Mouse (Mus musculus) midbrain, embryonic 10.5 days (tissue): Measurements from ENCODE around the gene Gna11. TPM values are rescaled to one million over a fixed set of nuclear protein-coding genes. Genes with fewer than 3 reads are reported as not detected.

Experiments
- DNase-seq: peaks from one replicate; pipeline ENCODE4 v3.0.0-alpha.2; 2017; ENCODE audit warnings: low spot score
- H3K27ac ChIP-seq: fragments of 300-500 bp; sonication (generic); replicated peaks from 2 replicates; pipeline ENCODE4 v1.5.1; 2016; ENCODE audit warnings: mild to moderate bottlenecking
- H3K27me3 ChIP-seq: fragments of 300-500 bp; sonication (generic); 2 replicates; pipeline ENCODE4 v1.6.1; 2016; ENCODE audit warnings: low read depth, mild to moderate bottlenecking; ENCODE audit not compliant: poor library complexity, severe bottlenecking
- H3K36me3 ChIP-seq: fragments of 300-500 bp; sonication (generic); 2 replicates; pipeline ENCODE4 v1.6.1; 2016; ENCODE audit warnings: mild to moderate bottlenecking, moderate library complexity
- H3K4me1 ChIP-seq: fragments of 300-500 bp; sonication (generic); 2 replicates; pipeline ENCODE4 v1.6.1; 2016
- H3K4me3 ChIP-seq: fragments of 300-500 bp; sonication (generic); 2 replicates; pipeline ENCODE4 v1.5.1; 2016; ENCODE audit warnings: mild to moderate bottlenecking, moderate library complexity
- H3K9me3 ChIP-seq: fragments of 300-500 bp; sonication (generic); replicated peaks from 2 replicates; pipeline ENCODE4 v1.6.1; 2016; ENCODE audit warnings: mild to moderate bottlenecking
- WGBS: fragments of 180-500 bp; shearing (Covaris S2); methylation state at CpG from one replicate; pipeline ENCODE4 v1.1.7; 2016; 5-methylcytosine and 5-hydroxymethylcytosine counted together
- polyA plus RNA-seq: library from polyadenylated mRNA; unstranded; fragments of >200 nt; fragmentation: Nextera tagmentation; extraction: Ambion mirVana; gene quantifications from 2 replicates; pipeline ENCODE4 v1.2.1, GENCODE M21; 2016

The Gna11 gene
- polyA plus RNA-seq, 1 experiment from 2014 or later = 70.7 TPM

- no peak overlapping the region for H3K4me3 ChIP-seq
- no peaks in the 10 kb centered on the region for H3K9me3 ChIP-seq
- H3K27ac ChIP-seq = no peak overlapping the region
- WGBS = 45% methylated on average over 6 of the region's 6 CpGs
- peaks cover 30% of the 10 kb centered on the region for H3K27me3 ChIP-seq
- H3K36me3 ChIP-seq = no peaks in the 10 kb centered on the region
- no peak for DNase-seq
- peaks cover 12% of the 10 kb centered on the region for H3K4me1 ChIP-seq
Measured at GRCm38 (mm10) chr10:81507095-81507494, 37.9 kb downstream of the Gna11 start.

- 76% methylated on average over 15 of the region's 15 CpGs for WGBS
- H3K9me3 ChIP-seq = no peaks in the 10 kb centered on the region
Measured at GRCm38 (mm10) chr10:81505016-81505664, 39.9 kb downstream of the Gna11 start.

DNA sequence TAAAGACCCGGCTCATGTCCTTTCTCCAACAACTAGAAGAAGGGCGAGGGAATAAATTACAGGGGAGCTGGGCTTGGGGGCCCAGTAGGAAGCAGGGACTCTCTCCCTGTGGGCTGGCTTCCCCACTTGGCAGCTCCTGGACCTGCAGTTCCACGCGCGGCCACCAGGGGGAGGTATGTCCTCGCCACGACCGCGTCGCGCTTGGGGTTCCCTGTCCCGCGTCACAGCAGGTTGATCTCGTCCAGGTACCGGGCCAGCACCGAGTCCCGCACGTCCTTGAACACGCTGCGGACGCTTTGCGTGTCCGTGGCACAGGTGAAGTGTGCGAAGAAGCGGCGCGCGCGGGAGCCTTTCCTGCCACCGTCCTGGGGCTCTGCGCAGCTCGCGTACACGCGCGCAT is 42.3 kb downstream of the Gna11 start:
- H3K9me3 ChIP-seq = no peaks in the 10 kb centered on the region
- peaks cover 24% of the 10 kb centered on the region for H3K4me1 ChIP-seq
- peak overlapping the region; percentile 51 for H3K4me3 ChIP-seq
- 0 out of 2 replicates have a peak overlapping the region, but pooled peaks have one; percentile 38 for H3K27ac ChIP-seq
- WGBS = 9% methylated on average over 36 of the region's 36 CpGs
- peaks cover 14% of the 10 kb centered on the region for H3K27me3 ChIP-seq
- no peaks in the 10 kb centered on the region for H3K36me3 ChIP-seq
- peak; percentile 87 for DNase-seq

More at GRCm38 (mm10) chr10:81505016-81505664, 39.9 kb downstream of the Gna11 start:
- Histone ChIP-seq H3K36me3 (no peaks in the 10 kb centered on the region), H3K27ac (no peak overlapping the region), H3K4me1 (peaks cover 12% of the 10 kb centered on the region), H3K4me3 (no peak overlapping the region), H3K27me3 (peaks cover 14% of the 10 kb centered on the region)
- no peak for DNase-seq

DNA sequence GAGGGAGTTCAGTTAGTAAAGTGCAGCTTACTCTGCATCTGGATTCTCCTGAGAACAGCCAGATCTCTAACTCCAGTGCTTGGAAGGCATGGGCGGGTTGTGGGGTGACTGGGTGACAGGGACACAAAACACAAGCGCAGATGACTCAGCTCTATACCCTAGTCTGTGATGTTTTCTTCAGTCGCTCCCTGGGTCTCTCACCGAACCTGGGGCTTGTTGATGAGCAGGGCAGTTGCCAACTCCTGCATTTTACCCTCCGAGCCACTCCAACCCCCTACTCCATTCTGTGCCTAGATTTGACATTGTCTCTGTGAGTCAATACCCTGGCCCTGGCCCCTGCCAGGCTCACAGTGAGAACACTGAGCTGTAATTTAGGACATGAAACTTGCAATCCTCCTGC is 43.1 kb downstream of the Gna11 start:
- no peak for DNase-seq
- Histone ChIP-seq H3K4me3 (no peak overlapping the region), H3K9me3 (no peaks in the 10 kb centered on the region), H3K27ac (no peak overlapping the region), H3K4me1 (peaks cover 32% of the 10 kb centered on the region), H3K27me3 (peaks cover 14% of the 10 kb centered on the region), H3K36me3 (no peaks in the 10 kb centered on the region)
- 91% methylated on average over 5 of the region's 5 CpGs for WGBS

GRCm38 (mm10) chr10:81500032-81500431 is 45.0 kb downstream of the Gna11 start, which contains the start of gene S1pr4:
S1pr4 (minus strand) TSS chr10:81500132.
- H3K27me3 ChIP-seq = peaks cover 14% of the 10 kb centered on the region
- no peaks in the 10 kb centered on the region for H3K36me3 ChIP-seq
- H3K9me3 ChIP-seq = no peaks in the 10 kb centered on the region
- DNase-seq = no peak
- WGBS = 90% methylated on average over 3 of the region's 3 CpGs
- peak within 1 kb of the TSS; percentile 39 for H3K27ac ChIP-seq
- no peak within 1 kb of the TSS for H3K4me3 ChIP-seq
- H3K4me1 ChIP-seq = peaks cover 39% of the 10 kb centered on the region

- Histone ChIP-seq H3K4me3 (no peak overlapping the region), H3K4me1 (peaks cover 44% of the 10 kb centered on the region), H3K9me3 (no peaks in the 10 kb centered on the region), H3K27me3 (peaks cover 14% of the 10 kb centered on the region), H3K27ac (peak overlapping the region; percentile 39), H3K36me3 (no peaks in the 10 kb centered on the region)
- no peak for DNase-seq
- WGBS = 80% methylated on average over 23 of the region's 23 CpGs
Measured at GRCm38 (mm10) chr10:81499250-81499901, 45.6 kb downstream of the Gna11 start.

GRCm38 (mm10) chr10:81498316-81499249 is 46.4 kb downstream of the Gna11 start:
- WGBS = 89% methylated on average over 38 of the region's 38 CpGs
- Histone ChIP-seq H3K27ac (peak overlapping the region; percentile 39), H3K9me3 (no peaks in the 10 kb centered on the region), H3K4me1 (peaks cover 49% of the 10 kb centered on the region), H3K4me3 (no peak overlapping the region), H3K36me3 (peaks cover 6% of the 10 kb centered on the region), H3K27me3 (peaks cover 9% of the 10 kb centered on the region)
- no peak for DNase-seq

- H3K9me3 ChIP-seq = no peaks in the 10 kb centered on the region
- no peaks in the 10 kb centered on the region for H3K27me3 ChIP-seq
- H3K4me1 ChIP-seq = peaks cover 47% of the 10 kb centered on the region
- whole genome bisulfite sequencing = 89% methylated on average over 17 of the region's 17 CpGs
- H3K27ac ChIP-seq = peak overlapping the region; percentile 90
- peak overlapping the region; percentile 65; the same call in 1 of the 2 replicates for H3K4me3 ChIP-seq
- peaks cover 16% of the 10 kb centered on the region for H3K36me3 ChIP-seq
- no peak for DNase-seq
Measured at GRCm38 (mm10) chr10:81497401-81498270, 47.4 kb downstream of the Gna11 start.

- H3K27ac ChIP-seq = peak overlapping the region; percentile 90
- no peaks in the 10 kb centered on the region for H3K9me3 ChIP-seq
- no peak for DNase-seq
- no peaks in the 10 kb centered on the region for H3K27me3 ChIP-seq
- H3K36me3 ChIP-seq = peaks cover 23% of the 10 kb centered on the region
- H3K4me1 ChIP-seq = peaks cover 45% of the 10 kb centered on the region
- peak overlapping the region; percentile 65 for H3K4me3 ChIP-seq
- WGBS = 38% methylated on average over 4 of the region's 4 CpGs
Measured at GRCm38 (mm10) chr10:81496969-81497368, 48.0 kb downstream of the Gna11 start.

- DNase-seq = peak; percentile 98
- no peaks in the 10 kb centered on the region for H3K27me3 ChIP-seq
- H3K27ac ChIP-seq = peak within 1 kb of the TSS; percentile 90
- whole genome bisulfite sequencing = under 1% methylated on average over 45 of the region's 45 CpGs
- peaks cover 45% of the 10 kb centered on the region for H3K4me1 ChIP-seq
- H3K4me3 ChIP-seq = peak within 1 kb of the TSS; percentile 65
- no peaks in the 10 kb centered on the region for H3K9me3 ChIP-seq
- peaks cover 28% of the 10 kb centered on the region for H3K36me3 ChIP-seq
Measured at GRCm38 (mm10) chr10:81496264-81496901, 48.6 kb downstream of the Gna11 start, which contains the start of gene Ncln. Ncln (minus strand) TSS chr10:81496392.

- H3K27ac ChIP-seq = peak overlapping the region; percentile 90
- no peak for DNase-seq
- WGBS = 2% methylated on average over 41 of the region's 41 CpGs
- no peaks in the 10 kb centered on the region for H3K9me3 ChIP-seq
- peaks cover 45% of the 10 kb centered on the region for H3K4me1 ChIP-seq
- peaks cover 35% of the 10 kb centered on the region for H3K36me3 ChIP-seq
- H3K4me3 ChIP-seq = peak overlapping the region; percentile 65
- H3K27me3 ChIP-seq = no peaks in the 10 kb centered on the region
Measured at GRCm38 (mm10) chr10:81495616-81496263, 49.2 kb downstream of the Gna11 start.
